Mouse (Mus musculus): ENCODE data around the gene Rps16. TPM values are rescaled to one million over a fixed set of nuclear protein-coding genes. Genes with fewer than 3 reads are reported as not detected.

Gene Rps16
- polyA plus RNA-seq, 1 experiment from 2014 or later, result 653 TPM

DNA sequence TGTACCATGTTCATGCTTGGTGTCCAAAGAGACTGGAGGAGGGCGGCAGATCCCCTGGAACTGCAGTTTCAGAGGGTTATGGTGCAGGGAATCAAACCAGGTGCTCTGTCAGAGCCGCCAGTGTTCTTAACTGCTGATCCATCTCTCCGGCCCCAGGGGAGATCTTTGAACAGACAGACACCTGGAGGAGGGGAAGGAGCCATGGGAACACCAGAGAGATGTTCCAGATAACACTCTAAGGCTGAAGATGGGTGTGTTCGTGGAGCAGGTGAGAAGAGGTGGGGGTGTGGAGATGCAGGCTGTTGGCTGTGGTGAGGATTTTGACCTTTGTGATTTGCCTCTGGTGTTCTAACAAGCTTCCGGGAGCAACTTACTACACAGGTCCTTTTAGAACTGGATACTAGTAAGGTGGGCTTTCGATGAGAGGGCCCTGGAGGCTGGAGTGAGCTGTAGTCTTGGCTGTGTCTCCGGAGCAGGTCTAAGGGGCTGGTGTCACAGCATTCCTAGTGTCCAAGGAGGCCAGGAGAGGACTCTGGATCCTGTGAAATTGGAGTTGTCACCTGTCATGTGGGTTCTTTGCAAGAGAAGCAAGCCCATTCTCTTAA is 23.5 kb downstream of the Rps16 start:
- WGBS (ENCODE audit: insufficient replicate concordance), result 77% methylated on average over 7 of the region's 7 CpGs
- H3K9me3 ChIP-seq (ENCODE audit: low read length), result no peaks in the 10 kb centered on the region
- peak overlapping the region; percentile 100 for H3K27ac ChIP-seq (ENCODE audit: low read depth)
- ATAC-seq, result no peak
- no peak overlapping the region for H3K4me3 ChIP-seq (ENCODE audit: low read depth, low read length)
- H3K27me3 ChIP-seq (ENCODE audit: insufficient read depth, low read length), result no peaks in the 10 kb centered on the region
- no peak overlapping the region for H3K4me2 ChIP-seq (ENCODE audit: low read depth, low read length)
- peaks cover 14% of the 10 kb centered on the region for H3K36me3 ChIP-seq (replicated peaks; ENCODE audit: insufficient read depth, low read length)
- peaks cover 48% of the 10 kb centered on the region for H3K4me1 ChIP-seq (ENCODE audit: insufficient read depth)
- no peak for DNase-seq
- H3K9ac ChIP-seq (replicated peaks), result no peak overlapping the region
- TF ChIP-seq EP300 (IDR thresholded peaks at IDR 0.05; ENCODE audit: low read depth) (no peak), CTCF (IDR thresholded peaks at IDR 0.05; ENCODE audit: low read depth) (no peak)

DNA sequence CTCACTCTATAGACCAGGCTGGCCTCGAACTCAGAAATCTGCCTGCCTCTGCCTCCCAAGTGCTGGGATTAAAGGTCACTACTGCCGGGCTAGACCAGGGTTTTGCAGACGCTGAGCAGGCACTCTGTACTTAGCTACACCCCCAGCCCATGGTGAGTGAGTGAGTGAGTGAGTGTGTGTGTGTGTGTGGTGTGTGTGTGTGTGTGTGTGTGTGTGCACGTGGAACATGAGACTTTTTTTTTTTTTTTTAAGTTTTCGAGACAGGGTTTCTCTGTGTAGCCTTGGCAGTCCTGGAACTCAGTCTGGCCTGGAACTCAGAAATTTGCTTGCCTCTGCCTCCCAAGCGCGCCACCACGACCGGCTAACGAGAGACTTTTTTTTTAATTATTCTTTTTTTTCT is 24.2 kb downstream of the Rps16 start:
- peaks cover 50% of the 10 kb centered on the region for H3K4me1 ChIP-seq (ENCODE audit: insufficient read depth)
- no peak overlapping the region; the same call in 1 of the 2 replicates for H3K9ac ChIP-seq (replicated peaks)
- H3K27ac ChIP-seq (ENCODE audit: low read depth), result peak overlapping the region; percentile 100
- 52% methylated on average over 10 of the region's 10 CpGs for WGBS (ENCODE audit: insufficient replicate concordance)
- peaks cover 14% of the 10 kb centered on the region for H3K36me3 ChIP-seq (replicated peaks; ENCODE audit: insufficient read depth, low read length)
- DNase-seq, result no peak
- no peaks in the 10 kb centered on the region for H3K9me3 ChIP-seq (ENCODE audit: low read length)
- no peaks in the 10 kb centered on the region for H3K27me3 ChIP-seq (ENCODE audit: insufficient read depth, low read length)
- no peak overlapping the region for H3K4me3 ChIP-seq (ENCODE audit: low read depth, low read length)
- ATAC-seq, result no peak
- peak overlapping the region; percentile 80 for H3K4me2 ChIP-seq (ENCODE audit: low read depth, low read length)
- TF ChIP-seq CTCF (IDR thresholded peaks at IDR 0.05; ENCODE audit: low read depth), result no peak
- TF ChIP-seq EP300 (IDR thresholded peaks at IDR 0.05; ENCODE audit: low read depth), result no peak

DNA sequence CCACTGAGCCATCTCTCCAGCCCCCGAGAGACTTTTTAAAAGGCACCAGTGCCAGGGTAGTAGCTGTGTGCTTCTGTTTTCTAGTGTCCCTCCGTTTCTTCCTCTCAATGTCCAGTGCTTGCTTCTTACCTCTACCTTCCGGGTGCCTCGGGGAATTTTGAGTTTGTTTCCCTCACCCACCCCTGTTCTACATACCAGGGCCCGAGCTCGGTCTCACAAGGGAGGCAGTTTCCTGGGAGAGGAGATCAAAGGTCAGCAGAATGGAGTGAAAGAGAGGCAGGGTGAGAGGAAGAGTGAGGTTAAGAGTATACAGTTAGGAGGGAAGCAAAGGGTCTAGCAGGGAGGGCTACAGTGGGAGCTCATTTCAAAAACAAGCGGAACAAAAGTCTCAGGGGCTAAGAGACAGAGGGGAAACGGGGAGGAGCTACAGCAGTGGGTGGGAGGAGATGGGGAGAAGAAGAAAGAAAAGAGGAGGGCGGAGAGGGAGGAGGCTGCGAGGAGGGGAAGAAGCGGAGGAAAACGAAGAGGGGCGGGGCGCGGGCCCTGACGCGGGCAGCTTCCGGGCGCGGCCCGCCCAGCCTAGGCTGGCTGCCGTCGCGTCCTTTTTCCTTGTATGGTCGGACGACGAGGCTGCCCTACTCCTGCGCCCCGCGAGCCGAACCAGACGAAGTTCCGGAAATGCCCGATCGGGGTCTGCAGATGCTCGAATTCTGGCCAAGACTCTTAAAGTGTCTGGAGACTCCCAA is 24.9 kb downstream of the Rps16 start:
- peak overlapping the region; percentile 100 for H3K27ac ChIP-seq (ENCODE audit: low read depth)
- H3K9me3 ChIP-seq (ENCODE audit: low read length), result no peaks in the 10 kb centered on the region
- no peaks in the 10 kb centered on the region for H3K27me3 ChIP-seq (ENCODE audit: insufficient read depth, low read length)
- DNase-seq (peak; percentile 92), ATAC-seq (peak; percentile 14)
- H3K4me2 ChIP-seq (ENCODE audit: low read depth, low read length), result peak overlapping the region; percentile 80
- peak overlapping the region; percentile 69 for H3K4me3 ChIP-seq (ENCODE audit: low read depth, low read length)
- H3K4me1 ChIP-seq (ENCODE audit: insufficient read depth), result peaks cover 57% of the 10 kb centered on the region
- peaks cover 14% of the 10 kb centered on the region for H3K36me3 ChIP-seq (replicated peaks; ENCODE audit: insufficient read depth, low read length)
- H3K9ac ChIP-seq (replicated peaks), result peak overlapping the region; percentile 90
- TF ChIP-seq EP300 (IDR thresholded peaks at IDR 0.05; ENCODE audit: low read depth) (no peak), CTCF (IDR thresholded peaks at IDR 0.05; ENCODE audit: low read depth) (no peak)
- under 1% methylated on average over 36 of the region's 36 CpGs for WGBS (ENCODE audit: insufficient replicate concordance)

DNA sequence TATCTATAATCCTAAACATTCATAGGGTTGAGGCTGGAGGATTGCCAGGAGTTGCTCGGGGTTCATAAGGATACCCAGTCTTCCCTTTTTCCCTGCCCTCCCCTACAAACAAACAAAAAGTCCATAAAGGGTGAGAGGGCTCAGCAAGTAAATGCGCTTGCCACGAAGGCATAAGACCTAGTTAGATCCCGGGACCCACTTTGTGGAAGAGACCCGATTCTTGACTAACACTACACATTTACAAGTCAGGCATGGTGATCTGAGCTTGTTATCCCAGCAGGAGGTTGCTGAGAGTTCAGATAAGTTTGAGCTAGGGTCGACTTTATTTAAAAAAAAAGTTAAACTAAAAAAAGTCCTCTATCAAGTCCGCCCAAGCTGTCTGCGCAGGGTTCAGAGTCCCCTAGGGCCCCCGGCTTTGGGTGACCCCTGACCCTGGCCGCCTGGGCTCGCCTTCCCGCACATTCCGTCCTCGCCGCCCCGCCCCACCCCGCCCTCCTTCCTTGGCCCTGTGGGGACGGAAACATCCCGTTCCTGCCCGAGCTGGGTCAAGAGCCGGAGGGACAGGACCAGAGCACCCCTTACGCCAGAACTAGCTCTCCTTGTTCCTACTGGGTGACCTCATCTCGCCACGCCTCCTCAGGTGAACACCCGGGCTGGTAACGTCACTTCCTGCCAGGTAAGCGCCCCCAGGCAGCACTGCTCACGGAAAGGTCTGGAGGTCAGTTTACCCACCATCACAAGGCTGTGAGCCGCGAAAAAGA is 25.7 kb downstream of the Rps16 start:
- DNase-seq (peak; percentile 89), ATAC-seq (peak; percentile 24)
- peak overlapping the region; percentile 69 for H3K4me3 ChIP-seq (ENCODE audit: low read depth, low read length)
- H3K27ac ChIP-seq (ENCODE audit: low read depth), result peak overlapping the region; percentile 100
- peak; percentile 88 for TF ChIP-seq EP300 (IDR thresholded peaks at IDR 0.05; ENCODE audit: low read depth)
- no peak for TF ChIP-seq CTCF (IDR thresholded peaks at IDR 0.05; ENCODE audit: low read depth)
- H3K27me3 ChIP-seq (ENCODE audit: insufficient read depth, low read length), result no peaks in the 10 kb centered on the region
- peaks cover 58% of the 10 kb centered on the region for H3K4me1 ChIP-seq (ENCODE audit: insufficient read depth)
- peak overlapping the region; percentile 90 for H3K9ac ChIP-seq (replicated peaks)
- H3K9me3 ChIP-seq (ENCODE audit: low read length), result no peaks in the 10 kb centered on the region
- 6% methylated on average over 30 of the region's 30 CpGs for WGBS (ENCODE audit: insufficient replicate concordance)
- H3K36me3 ChIP-seq (replicated peaks; ENCODE audit: insufficient read depth, low read length), result peaks cover 14% of the 10 kb centered on the region
- H3K4me2 ChIP-seq (ENCODE audit: low read depth, low read length), result peak overlapping the region; percentile 80

DNA sequence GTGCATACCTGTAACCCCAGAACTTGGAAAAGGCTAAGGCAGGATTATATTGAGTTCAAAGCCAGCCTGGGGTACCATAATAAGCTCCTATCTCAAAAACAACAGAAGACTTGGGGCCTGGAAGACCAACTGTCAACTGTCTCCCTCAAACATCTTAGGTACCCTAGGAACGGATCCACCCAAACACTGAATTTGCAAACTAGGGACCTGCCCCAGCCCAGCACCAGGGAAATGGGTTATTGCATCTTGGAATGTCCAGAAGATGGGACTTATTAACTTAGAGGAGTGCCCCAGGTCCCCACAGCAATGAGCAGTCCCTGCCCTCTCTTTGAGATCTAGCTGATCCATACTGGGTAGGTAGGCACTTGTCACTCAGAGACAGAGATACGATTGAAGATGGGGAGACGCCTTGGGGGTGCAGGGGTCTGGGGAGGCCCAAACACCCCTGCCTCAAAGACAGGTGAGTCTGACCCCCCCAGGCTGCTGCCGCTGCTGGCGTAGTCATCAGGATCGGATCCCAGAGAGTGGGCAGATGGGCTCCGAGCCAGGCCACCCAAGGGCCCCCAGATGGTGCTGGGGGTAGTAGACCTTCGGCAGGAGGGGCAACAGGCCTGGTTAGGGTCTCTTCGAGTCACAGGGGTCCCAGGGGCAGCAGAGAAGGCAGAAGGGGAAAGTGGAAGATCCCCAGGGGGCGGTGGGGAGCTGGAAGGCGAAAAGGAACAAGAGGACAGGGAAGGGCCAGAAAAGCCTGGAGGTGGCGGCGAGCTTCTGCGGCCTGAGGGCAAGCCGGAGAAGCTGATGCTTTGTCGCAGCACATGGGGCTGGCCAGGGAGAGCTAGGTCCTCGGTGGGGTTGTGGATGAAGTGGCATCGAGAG is 27.0 kb downstream of the Rps16 start:
- Histone ChIP-seq H3K36me3 (replicated peaks; ENCODE audit: insufficient read depth, low read length) (peaks cover 14% of the 10 kb centered on the region), H3K4me2 (ENCODE audit: low read depth, low read length) (peak overlapping the region; percentile 80), H3K4me3 (ENCODE audit: low read depth, low read length) (peak overlapping the region; percentile 69), H3K9me3 (ENCODE audit: low read length) (no peaks in the 10 kb centered on the region), H3K27me3 (ENCODE audit: insufficient read depth, low read length) (no peaks in the 10 kb centered on the region), H3K9ac (replicated peaks) (peak overlapping the region; percentile 90), H3K4me1 (ENCODE audit: insufficient read depth) (peaks cover 58% of the 10 kb centered on the region), H3K27ac (ENCODE audit: low read depth) (peak overlapping the region; percentile 100)
- no peak for ATAC-seq
- TF ChIP-seq EP300 (IDR thresholded peaks at IDR 0.05; ENCODE audit: low read depth) (no peak), CTCF (IDR thresholded peaks at IDR 0.05; ENCODE audit: low read depth) (peak; percentile 17; the same call in 1 of the 2 replicates)
- peak; percentile 39 for DNase-seq
- 45% methylated on average over 18 of the region's 18 CpGs for WGBS (ENCODE audit: insufficient replicate concordance)

Data from liver, postnatal 0 days (tissue).